Mouse (Mus musculus) NIH3T3 (cell line): ENCODE measurements around the gene Dgkq.

Experiments used
- DNase-seq: peaks from one replicate; pipeline ENCODE4 v3.0.0-alpha.2; 2012; ENCODE audit warnings: low read depth

Gene Dgkq

DNA sequence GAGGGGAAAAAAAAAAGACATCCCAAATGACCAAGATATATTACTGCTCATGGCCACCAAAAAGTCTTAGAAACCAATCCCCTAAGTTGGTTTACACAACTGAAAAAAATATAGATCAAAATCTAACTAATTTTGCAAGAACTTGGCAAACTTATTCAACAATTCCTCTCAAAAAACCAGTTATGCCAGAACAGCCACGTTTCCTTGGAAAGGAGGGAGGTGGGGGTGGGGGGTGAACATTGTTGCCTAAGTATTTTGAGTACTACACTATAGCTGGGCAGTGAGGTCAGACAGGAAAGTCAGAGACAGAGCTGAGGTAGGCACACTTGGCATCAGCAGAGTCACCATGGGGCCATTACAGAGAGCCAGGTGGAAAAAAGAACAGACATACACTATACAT is 69.5 kb downstream of the Dgkq start:
- DNase-seq: peak; percentile 41
